Mouse (Mus musculus) left cerebral cortex, adult 2 months (tissue): ENCODE measurements around the gene Abcc12. TPM values are rescaled to one million over a fixed set of nuclear protein-coding genes. Genes with fewer than 3 reads are reported as not detected.

Source experiments
- DNase-seq, 2 experiments: peaks; one replicate each; pipeline ENCODE4 v3.0.0; 2021 to 2022; ENCODE audit warnings: low spot score in 2 of 2, mixed read lengths in 1 of 2; ENCODE audit errors: extremely low spot score in 1 of 2
- H3K27ac ChIP-seq: fragments of 200-600 bp; 2 replicates; pipeline ENCODE4 v1.8.1; 2022
- H3K4me3 ChIP-seq: fragments of 200-600 bp; 2 replicates; pipeline ENCODE4 v1.8.1; 2022
- CTCF ChIP-seq: fragments of 200-600 bp; IDR thresholded peaks from 2 replicates; pipeline ENCODE4 v1.8.1; 2022; ENCODE audit warnings: antibody characterized with exemption, mild to moderate bottlenecking, moderate library complexity
- intact Hi-C: fragments of 180-260 bp; cut with DNase I; formaldehyde crosslinking; loops from one replicate; pipeline ENCODE4 v1.15.1; 2025
- total RNA-seq, 2 experiments: library from RNA; stranded (reverse); gene quantifications; 2 replicates each; pipeline ENCODE4 v1.2.3; 2021

Gene Abcc12
- total RNA-seq, 2 experiments from 2014 or later: 0.23 to 0.42 TPM

DNA sequence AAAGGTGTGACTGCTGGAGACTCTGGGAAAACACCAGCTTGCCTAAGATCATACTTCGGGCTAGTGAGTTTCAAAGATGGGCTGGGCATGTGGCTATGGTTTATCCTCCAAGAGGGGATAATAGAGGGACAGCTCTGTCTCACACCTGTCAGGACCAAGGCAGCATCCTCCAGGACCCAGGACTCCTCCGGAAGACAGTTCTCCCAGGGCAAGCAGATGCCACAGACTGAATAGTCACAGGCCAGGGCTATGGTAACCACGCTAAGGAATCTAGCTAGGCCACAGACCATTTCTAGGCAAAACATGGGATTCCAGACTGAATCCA, 43.9 kb downstream of the Abcc12 start:
- no peak for TF ChIP-seq CTCF
- no peak overlapping the region for H3K4me3 ChIP-seq
- H3K27ac ChIP-seq: no peak overlapping the region
- no peak for DNase-seq
- intact Hi-C loops: loop anchor here (1.0 to 2.0 kb wide), 2 partner anchors 48 to 836 kb away; partner anchors contain the start of gene Neto2

DNA sequence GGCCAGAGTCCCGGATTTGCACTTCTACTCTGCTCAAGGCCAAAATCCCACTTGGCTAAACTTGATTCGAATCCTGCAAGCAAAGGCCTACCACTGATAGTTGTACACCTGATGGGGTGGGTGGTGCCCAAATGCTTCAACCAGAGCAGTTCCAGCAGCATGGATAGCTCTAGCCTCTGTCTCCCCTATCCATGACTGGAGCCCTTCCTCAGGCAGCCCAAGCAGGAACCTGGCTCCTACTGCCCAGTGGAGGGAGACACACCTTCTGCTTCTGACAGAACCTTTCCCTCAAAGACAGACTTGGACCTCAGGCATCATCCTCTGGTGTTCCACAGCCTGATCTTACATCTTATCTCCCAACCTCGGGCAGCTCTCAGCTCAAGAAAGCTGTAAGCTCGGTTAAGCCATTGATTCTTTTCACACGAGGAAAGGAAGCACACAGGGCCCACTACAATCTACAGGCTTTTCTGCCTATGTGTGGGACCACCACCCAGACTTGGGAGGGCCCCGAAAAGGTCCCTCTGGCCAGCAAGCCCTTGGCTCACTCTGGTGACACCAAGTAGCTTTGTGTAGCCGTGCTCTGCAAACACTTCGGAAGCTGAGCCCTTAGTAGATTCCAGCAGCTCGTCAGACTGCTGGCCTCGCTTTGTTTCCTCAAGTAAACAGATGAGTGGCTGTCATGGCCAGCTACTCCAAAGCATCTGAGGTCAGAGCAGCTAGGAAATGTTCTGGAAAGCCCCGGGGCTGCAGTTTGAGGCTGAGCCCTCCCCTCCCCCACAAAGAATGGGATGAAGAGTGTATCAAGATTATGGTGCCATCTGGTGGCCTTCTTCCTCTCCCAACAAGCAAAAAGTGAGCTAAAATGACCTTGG, 44.5 kb downstream of the Abcc12 start:
- TF ChIP-seq CTCF: peak; percentile 77
- H3K27ac ChIP-seq: no peak overlapping the region; the same call in 1 of the 2 replicates
- no peak overlapping the region; the same call in 1 of the 2 replicates for H3K4me3 ChIP-seq
- intact Hi-C loops: loop anchor here (1.0 to 2.0 kb wide), 2 partner anchors 49 to 836 kb away; partner anchors contain the start of gene Neto2
- peak; percentile 72 to 76 for DNase-seq

DNA sequence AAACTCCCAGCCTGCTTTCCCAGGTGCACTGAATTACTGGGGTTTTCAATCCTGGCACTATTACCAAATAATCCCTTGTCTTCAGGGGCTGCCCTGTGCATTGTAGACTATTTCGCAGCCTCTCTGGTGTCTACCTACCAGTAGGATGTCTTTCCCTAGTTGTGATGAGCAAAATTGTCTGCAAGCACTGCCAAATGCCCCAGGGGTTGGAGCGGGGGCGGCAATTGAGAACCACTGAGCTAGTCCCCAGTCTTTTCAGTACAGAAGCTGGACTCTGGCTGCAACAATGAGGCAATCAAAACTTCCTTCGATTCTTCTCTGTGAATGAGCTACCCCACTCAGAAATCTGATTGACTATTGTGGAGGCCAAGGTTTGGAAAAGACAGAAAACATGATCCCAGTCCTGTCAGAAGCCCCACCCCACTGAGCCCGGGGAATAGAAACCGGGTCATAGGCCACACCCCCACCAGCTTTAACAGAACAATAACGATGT, 45.4 kb downstream of the Abcc12 start:
- no peak for TF ChIP-seq CTCF
- intact Hi-C loops: no loop called here
- H3K27ac ChIP-seq: no peak overlapping the region
- H3K4me3 ChIP-seq: no peak overlapping the region
- no peak for DNase-seq

DNA sequence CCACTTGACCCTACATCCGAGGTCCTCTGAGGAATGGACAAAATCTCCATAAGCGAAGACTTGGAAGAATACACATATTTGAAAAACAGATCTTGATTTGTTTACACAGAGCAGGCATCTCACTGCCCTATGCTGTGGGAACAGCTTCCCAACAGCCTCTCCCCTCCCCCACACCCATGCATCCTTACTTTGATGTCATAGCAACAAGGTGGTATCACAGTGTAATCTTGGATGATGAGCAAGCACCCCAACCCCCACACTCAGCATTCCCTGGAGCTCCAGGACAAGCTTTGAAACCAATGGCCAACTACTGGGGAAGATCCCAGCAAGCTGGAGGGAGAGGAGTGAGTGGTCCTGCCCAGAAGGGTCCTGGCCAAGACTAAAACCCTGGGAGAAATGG, 50.8 kb downstream of the Abcc12 start:
- Histone ChIP-seq H3K27ac (no peak overlapping the region), H3K4me3 (no peak overlapping the region)
- TF ChIP-seq CTCF: no peak
- intact Hi-C loops: no loop called here
- DNase-seq: no peak

DNA sequence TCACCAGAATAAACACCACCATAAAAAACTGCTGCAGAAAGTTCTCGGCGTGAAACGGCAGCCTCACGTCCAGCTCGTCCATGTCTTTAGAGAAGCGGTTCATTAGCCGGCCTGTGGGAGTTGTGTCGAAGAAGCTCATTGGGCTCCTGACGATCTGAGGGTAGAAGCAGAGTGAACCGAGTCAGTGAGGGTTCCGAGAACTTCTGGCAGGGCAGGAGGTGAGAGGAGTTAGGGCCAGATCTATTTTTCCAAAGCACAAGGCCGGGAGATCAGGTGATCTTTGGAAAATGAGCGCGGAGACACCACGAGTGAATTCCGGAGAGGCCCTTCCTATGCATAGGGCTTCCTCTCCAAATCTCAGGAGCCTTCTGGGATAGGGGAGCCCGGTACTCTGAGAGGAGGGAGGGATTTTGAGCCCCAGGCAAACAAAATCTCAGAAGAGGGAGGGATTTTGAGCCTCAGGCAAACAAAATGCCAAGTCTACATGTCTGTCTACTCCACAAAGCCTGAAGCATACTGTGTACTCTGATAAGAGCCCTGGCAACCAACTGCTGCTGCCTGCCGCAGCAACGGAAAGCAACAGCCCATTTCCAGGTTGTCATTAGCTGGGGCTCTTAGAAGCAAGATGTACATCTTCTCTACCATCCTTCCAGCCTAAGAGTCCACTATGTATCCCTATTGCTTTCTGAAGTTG, 53.0 kb downstream of the Abcc12 start:
- intact Hi-C loops: no loop called here
- Histone ChIP-seq H3K4me3 (no peak overlapping the region), H3K27ac (no peak overlapping the region)
- DNase-seq: no peak
- TF ChIP-seq CTCF: no peak

DNA sequence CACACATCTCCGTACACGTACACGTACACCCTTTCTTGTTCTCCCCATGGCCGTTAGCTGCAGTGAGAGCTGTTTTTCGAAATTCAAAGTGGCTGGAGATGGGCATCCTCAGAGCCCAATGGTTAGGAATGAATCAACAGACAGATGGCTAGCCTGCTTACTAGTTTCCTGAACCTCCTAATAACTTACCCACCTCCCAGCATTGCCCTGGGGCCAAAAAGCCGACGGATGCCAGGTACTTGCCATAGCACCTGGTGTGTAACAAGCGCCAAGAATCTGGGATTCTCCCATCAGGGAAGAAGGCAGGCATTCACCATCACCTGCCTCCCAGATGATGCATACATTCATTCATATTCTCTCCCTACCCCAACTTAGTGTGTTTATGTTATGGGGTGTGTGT, 53.7 kb downstream of the Abcc12 start:
- DNase-seq: no peak
- intact Hi-C loops: no loop called here
- Histone ChIP-seq H3K4me3 (no peak overlapping the region), H3K27ac (no peak overlapping the region)
- TF ChIP-seq CTCF: no peak

DNA sequence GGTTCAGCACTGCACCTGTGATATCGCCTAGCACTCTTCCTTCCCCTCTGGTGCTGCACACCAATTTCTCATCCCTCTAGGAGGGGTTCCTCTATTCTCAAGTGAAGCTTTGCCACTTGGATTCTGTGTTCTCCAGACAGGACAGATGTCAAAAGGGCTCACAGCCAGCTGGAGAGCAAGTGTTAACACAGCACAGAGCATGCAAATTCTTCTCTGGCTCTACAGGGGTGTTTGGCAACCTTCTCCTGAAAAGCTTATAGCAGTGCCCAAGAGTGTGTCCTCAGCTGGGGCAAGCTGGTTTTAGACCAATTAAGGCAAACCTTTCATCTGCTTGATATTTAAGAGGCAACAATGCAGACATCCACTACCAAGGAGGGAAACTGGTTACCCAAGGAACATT, 66.3 kb downstream of the Abcc12 start:
- no peak overlapping the region for H3K27ac ChIP-seq
- DNase-seq: no peak
- no peak overlapping the region for H3K4me3 ChIP-seq
- no peak for TF ChIP-seq CTCF
- intact Hi-C loops: no loop called here

DNA sequence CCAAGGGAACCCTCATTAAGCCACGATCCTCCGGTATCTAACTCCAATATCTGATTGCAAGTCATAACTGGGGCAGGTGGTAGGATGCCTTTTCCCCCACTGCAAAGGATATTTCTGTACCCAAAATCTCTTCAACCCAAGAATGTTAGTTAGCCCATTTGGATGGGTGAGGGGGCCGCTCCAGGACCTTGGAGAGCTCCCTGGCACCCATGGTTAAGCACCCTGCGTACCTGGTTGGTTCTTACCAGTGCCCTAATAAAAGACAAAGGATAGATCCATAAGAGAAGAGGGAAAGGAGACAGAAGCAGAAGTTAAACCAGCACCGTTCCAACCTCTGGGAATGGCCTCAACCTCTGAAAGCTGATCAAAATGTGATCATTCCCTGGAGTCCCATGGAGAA, 67.6 kb downstream of the Abcc12 start:
- Histone ChIP-seq H3K4me3 (no peak overlapping the region), H3K27ac (no peak overlapping the region)
- intact Hi-C loops: no loop called here
- no peak for DNase-seq
- TF ChIP-seq CTCF: no peak

DNA sequence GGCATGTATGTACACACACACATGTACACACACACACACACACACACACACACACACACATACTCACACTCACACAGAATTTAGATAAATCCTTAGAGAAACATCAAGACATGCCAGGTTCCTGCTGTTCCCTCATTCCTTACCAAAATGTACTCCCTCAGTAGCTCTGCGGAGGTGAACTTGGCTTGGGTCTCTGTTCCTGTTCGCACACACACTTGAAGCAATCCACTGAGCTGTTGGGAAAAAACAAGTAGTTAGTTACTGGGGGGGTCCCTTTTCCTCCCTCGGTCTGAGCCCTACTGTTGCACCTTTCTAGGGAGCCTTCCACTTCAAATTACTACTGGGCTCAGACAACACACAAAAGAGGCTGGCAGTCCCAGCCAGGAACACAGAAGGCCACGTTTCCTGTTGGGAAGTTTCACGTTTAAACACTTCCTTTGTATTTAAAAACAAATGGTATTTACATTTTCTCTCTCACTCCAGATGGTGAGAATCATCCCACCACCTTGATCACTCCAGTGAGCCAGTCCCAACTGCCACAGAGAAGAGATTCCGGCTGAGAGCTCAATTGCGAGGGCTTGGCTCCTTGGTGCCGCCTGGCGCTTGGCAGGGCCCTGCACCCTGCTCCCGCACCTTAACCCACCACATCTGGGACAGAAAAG, 68.2 kb downstream of the Abcc12 start:
- peak in 1 of 2 experiments; percentile 20 for DNase-seq
- intact Hi-C loops: no loop called here
- Histone ChIP-seq H3K27ac (no peak overlapping the region), H3K4me3 (no peak overlapping the region)
- TF ChIP-seq CTCF: peak; percentile 14; the same call in 1 of the 2 replicates

DNA sequence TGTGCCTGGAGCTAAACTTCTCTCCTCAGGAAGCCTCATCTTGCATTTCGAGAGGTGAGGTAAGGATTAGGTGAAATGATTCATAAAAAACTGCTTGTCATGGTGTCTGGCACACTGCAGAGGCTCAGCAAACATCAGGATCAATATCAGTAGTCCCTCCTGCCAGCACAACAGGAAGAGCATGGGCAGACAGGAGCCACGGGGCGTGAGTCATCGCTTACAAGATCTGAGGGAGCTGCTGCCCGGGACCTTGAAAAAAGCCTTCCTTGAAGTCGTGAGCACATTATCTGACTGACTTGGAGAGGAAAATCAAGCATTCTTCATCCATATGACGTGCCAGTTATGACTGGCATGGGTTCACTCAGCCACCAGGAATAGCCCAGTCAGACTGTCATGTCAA, 79.1 kb downstream of the Abcc12 start:
- DNase-seq: peak in 1 of 2 experiments; percentile 19
- intact Hi-C loops: no loop called here
- Histone ChIP-seq H3K27ac (no peak overlapping the region), H3K4me3 (no peak overlapping the region)
- no peak for TF ChIP-seq CTCF

DNA sequence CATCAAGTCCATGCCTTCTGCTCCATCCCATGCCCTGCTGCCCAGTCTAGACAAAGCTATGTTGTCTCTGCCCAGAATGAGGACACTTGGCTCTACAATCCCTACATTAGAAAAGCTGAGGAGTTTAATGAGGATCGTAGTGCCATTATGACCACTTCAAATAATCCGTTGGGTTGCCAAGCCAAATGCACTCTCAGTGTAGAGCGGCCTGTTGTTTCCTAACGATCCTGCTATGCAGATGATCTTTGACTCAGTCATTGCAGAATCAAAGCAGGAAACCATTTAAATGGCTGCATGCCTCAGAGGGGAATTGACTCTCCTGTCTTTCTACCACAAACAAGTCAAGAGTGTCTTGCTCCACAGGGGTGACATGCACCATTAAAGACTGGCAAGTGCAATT, 85.4 kb downstream of the Abcc12 start:
- H3K27ac ChIP-seq: no peak overlapping the region
- H3K4me3 ChIP-seq: no peak overlapping the region
- no peak for TF ChIP-seq CTCF
- intact Hi-C loops: no loop called here
- no peak for DNase-seq

DNA sequence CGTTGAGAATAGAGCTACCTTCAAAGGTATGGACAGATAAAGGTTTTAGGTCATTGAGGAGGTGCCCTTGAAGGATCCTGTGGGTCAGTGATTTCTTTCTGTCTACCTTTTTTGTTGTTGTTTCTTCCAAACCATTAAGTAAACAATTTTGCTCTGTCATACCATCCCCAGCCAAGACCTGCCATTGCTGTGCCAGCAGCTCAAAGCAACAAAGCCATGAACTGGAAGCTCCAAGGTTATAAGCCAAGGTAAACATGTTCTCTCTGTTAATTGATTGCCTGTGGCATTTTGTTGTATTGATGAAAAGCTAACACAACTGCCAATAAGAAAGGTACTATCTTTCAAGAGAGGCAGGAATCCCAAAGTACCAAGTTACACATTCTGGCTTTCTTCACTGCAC, 86.6 kb downstream of the Abcc12 start:
- DNase-seq: no peak
- Histone ChIP-seq H3K4me3 (no peak overlapping the region), H3K27ac (no peak overlapping the region)
- TF ChIP-seq CTCF: no peak
- intact Hi-C loops: no loop called here
